Mouse (Mus musculus) cerebellum, adult (tissue): ENCODE data around the gene Alg1.
A peak's percentile ranks its signal among the peaks of the same experiment; 100 is the strongest.
"Not testable (repeated sequence)": the region's sequence is repeated elsewhere in the genome, so short reads cannot be mapped to it uniquely, and the experiment has no call there.

ENCODE experiments used
- ATAC-seq: cut with Nextera tagmentation; 2 replicates; pipeline ENCODE4 v1.9.2; 2017; ENCODE audit warnings: mild to moderate bottlenecking, moderate library complexity, mixed read lengths; ENCODE audit not compliant: insufficient number of reproducible peaks, low FRiP score, low TSS enrichment

Gene Alg1

GRCm38 (mm10) chr16:5228103-5228502, 5.3 kb upstream of the Alg1 start:
- not testable (repeated sequence) for ATAC-seq

DNA sequence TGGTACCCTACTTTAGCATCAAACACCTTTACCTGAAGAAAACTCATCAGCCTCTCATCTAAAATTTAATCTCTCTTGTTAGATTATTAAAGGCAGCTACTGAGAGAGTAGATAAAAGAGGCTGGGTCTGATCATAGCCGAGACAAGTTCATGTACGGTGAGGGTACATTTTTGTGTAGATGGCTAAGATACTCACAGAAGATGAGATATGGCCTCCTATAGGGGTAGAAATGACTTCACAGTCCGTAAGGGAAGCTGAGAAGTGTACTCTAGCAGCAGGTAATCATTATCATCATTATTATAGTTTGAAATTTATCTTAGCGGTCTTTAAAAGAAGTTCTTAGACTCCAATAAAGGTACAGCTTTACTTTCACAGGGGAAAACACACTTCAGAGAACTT, 439 bp upstream of the Alg1 start:
- ATAC-seq, result 0 out of 2 replicates have a peak, but pooled peaks have one; percentile 11

- ATAC-seq, result no peak
These were observed 8.9 kb downstream of the Alg1 start for GRCm38 (mm10) chr16:5242355-5242754.

GRCm38 (mm10) chr16:5242882-5243281, 9.5 kb downstream of the Alg1 start:
- ATAC-seq, result no peak

DNA sequence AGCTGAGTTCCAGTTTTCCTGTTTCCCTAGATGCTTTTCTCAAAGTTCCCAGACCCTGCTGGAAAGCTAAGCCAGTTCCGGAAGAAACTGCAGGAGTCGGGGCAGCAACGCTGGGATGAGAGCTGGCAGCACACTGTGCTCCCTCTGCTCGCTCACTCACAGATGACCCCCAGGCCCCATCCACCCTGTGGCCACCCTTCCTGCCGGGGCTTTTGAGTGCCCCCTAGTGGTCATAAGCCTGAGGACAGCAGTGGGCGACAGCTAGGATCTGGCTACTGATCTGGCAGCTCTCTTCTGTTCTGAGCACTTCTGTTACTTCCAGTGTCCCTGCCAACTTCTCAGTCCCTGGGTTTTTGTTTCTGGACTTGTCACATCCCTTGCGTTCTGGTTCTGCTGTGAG, 11.0 kb downstream of the Alg1 start:
- ATAC-seq, result no peak

DNA sequence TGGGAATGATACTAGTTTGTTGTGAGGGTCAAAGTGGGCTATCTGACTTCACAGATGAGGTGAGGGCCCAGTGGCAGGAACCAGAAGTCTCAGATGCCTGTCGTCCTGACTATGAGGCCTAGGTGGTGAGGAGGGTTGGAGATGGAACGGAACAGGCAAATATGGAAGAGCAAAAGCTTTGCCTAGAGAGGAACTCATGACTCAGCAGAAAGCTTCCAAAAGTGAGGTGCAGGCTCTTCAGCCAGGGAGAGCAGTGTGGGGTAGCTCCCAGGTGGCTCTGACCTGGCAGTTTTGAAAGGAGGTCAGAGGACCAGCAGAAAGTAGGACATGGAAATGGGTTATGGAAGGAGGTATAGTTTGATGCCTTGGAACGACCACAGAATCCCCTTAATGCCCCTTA, 17.5 kb downstream of the Alg1 start:
- ATAC-seq, result no peak

DNA sequence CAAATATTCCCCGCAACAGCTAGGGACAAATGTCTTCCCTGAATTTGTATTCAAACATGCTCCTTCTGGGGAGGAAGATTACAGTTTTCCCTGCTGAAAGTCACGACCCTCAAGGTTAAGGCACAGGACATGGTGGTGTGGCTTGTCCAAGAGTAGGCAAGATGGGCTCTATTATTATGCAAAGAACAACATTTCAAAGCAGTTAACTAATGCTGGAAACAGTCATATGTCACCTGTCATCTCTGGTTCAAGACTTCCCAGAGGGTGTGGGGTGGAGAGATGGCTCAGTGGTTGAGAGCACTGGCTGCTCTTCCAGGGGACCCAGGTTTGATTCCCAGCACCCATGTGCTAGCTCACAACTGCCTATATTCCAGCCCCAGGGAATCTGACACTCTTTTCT, 18.8 kb downstream of the Alg1 start:
- no peak for ATAC-seq

- ATAC-seq, result 0 out of 2 replicates have a peak, but pooled peaks have one; percentile 38
These were observed 21.1 kb downstream of the Alg1 start for GRCm38 (mm10) chr16:5254346-5255025.

DNA sequence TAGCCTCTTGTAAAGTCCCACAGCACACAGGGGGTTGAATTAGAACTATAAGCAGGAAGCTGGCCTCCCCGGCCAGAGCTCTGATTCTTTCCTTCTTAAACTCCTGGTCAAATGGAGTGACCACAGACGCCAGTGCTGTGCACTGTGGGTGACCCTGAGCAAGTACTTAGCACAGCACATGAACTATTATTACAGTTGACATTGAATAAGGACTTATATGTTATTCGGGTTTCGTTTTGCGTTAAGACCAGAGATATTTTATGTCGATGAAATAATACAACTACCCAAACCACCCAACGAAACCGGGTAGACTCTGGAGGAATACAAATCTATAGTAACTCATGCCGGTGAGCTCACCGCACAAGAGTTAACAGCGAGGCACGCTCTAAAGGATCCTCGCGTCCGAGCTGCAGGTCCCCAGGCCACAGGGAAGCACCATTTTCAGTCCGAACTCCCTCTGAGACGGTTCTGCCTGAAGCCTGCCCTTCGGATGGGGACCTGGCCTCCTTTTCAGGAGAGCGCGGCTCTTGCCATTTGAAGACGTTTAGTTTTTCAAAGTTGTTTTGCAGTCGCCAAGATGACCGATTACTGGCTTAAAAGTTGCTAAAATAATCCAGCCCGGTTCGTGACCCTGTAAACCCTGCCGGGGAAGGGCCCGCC, 21.8 kb downstream of the Alg1 start:
- no peak for ATAC-seq

DNA sequence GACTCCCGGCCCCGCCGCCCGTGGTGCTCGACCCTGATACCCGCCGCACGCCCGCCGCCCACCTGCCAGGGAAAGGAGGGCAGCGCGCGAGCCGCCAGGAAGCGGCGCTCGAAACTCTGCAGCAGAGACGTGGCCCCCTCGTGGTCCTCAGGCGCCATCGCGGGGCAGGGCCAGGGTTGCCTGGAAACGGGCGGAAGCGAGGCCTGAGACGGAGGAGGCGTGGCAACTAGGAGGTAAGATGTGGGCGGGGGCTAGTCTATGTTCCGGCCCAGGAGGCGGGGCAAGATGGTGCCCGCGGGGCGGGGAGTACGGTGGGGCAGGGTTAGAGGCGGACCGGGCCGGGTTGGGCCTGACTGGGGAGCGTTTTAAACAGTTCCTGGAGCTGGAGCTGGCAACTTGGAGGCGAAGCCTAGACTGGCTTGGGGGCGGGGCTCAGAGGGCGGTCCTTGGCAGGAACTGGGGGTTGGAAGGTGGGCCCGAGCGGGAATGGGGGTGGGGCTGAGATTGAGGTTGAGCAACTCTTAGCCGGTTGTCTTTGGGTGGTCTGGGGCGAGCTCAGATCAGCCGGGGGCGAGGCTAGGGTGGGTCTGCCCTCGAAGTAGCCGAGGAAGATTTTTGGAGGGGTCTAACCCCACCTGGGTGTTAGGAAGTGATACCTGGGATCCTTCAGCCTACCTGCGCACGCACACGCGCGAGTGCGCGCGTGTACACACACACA, 22.5 kb downstream of the Alg1 start, which contains the start of gene Eef2kmt:
Eef2kmt (minus strand) TSS at position 205 of the 718 bp plus-strand sequence.
- ATAC-seq, result peak; percentile 90

DNA sequence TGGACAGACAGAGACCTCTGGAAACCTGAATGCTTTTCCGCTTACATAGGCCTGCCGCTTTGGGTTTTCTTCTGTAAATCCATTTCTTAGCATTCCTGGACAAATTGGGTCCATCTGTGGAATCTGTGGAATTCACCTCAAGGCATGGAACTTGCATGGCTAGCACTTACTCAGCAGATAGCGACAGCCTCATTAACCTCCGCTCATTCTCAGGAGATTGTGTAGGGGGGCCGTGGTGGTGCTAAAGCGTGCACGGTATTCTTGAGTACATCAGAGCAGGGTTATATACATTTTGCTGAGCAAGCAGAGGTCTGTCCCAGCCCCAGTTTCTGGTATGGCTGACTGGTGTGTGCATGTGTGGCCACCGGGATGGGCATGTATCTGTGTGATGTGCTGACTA, 29.7 kb downstream of the Alg1 start:
- no peak for ATAC-seq

GRCm38 (mm10) chr16:5263926-5264325, 30.5 kb downstream of the Alg1 start:
- ATAC-seq, result no peak

DNA sequence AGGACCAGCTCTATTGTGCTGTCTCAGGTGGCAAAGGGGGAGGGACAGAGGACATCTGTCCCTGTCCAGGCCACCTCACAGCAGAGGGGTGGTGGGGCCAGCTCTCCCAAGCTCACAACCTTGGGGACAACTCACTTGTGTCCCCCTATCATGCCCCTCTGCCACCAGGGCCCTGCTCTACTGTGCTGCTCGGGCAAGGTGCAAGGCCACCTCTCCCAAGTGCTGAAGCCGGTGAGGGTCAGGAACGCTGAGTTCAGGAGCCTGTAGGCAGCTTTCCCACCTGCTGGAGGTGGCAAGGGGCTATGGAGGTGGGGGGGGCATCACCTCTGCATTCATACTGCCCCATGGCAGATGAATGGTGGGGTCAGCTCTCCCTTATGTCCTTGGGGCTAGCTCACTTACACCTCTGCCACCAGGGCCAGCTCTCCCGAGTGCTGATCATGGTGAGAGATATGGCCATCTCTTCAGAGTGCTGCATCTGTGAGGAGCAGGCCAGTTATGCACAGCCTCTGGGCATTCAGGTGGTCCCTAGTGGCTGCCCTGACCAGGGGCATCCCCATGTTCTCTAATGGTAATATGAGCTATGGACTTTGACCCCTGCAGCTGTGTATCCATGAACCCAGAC, 38.1 kb downstream of the Alg1 start:
- ATAC-seq, result no peak

- no peak for ATAC-seq
These were observed 39.0 kb downstream of the Alg1 start for GRCm38 (mm10) chr16:5272371-5272770.

DNA sequence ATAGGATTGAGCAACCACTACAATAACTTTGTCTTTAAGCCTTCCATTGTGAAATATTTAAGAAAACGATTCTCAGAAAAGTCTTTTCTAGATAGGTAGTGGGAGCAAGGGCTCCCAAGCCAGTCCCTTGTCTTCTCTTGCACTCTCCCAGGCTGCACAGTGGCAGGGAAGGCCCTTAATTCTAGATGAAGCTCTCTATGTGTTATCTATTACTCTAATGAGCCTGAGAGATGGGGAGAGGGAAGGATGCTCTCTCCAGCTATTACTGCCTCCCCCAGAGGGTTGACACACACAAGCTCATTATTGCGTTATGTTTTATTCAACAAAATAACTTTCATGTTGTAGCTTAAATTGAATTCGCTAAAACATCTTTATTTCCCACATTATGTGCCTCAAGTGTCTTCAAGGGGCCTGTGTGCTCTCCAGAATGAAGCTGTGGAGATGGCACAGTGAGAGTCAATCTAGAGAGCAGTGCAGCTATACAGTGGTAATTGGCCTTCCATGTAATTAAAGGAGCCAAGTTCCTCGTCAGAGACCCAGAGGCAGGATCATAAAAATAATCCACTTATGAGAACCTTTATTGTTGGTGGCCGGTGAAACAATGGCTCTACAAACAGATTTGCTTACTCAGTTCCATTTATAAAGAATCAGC, 46.3 kb downstream of the Alg1 start:
- no peak for ATAC-seq

- ATAC-seq, result no peak
These were observed 49.3 kb downstream of the Alg1 start for GRCm38 (mm10) chr16:5282686-5283085.

GRCm38 (mm10) chr16:5285376-5285775, 52.0 kb downstream of the Alg1 start:
- ATAC-seq, result no peak
